Mouse (Mus musculus): ENCODE results near the gene Ap3b2. TPM values are rescaled to one million over a fixed set of nuclear protein-coding genes. Genes with fewer than 3 reads are reported as not detected.
"Not testable (repeated sequence)": the region's sequence is repeated elsewhere in the genome, so short reads cannot be mapped to it uniquely, and the experiment has no call there.

Ap3b2 gene
- polyA plus RNA-seq, 1 experiment from 2014 or later, result 142 TPM

GRCm38 (mm10) chr7:81480800-81481199 lies 12.9 kb downstream of the Ap3b2 start:
- Histone ChIP-seq H3K27me3 (replicated peaks; ENCODE audit: control insufficient read depth, insufficient read depth, low read length) (peaks cover 6% of the 10 kb centered on the region), H3K9ac (replicated peaks; ENCODE audit: low read depth, low read length) (no peak overlapping the region), H3K4me1 (replicated peaks; ENCODE audit: control insufficient read depth, insufficient read depth, low read length) (0 out of 2 replicates have a peak, but pooled peaks cover 2% of the 10 kb centered on the region), H3K4me2 (ENCODE audit: low read length) (no peak overlapping the region), H3K9me3 (ENCODE audit: control insufficient read depth, low read length) (no peaks in the 10 kb centered on the region), H3K27ac (ENCODE audit: low read length) (no peak overlapping the region), H3K36me3 (ENCODE audit: control insufficient read depth, insufficient read depth) (peaks cover 17% of the 10 kb centered on the region), H3K4me3 (replicated peaks; ENCODE audit: low read length) (no peak overlapping the region)
- 2% methylated on average over 8 of the region's 8 CpGs for WGBS
- no peak for ATAC-seq

GRCm38 (mm10) chr7:81479531-81480090 lies 14.1 kb downstream of the Ap3b2 start:
- 77% methylated on average over 3 of the region's 3 CpGs for WGBS
- Histone ChIP-seq H3K36me3 (ENCODE audit: control insufficient read depth, insufficient read depth) (peaks cover 15% of the 10 kb centered on the region), H3K4me1 (replicated peaks; ENCODE audit: control insufficient read depth, insufficient read depth, low read length) (0 out of 2 replicates have a peak, but pooled peaks cover 2% of the 10 kb centered on the region), H3K4me2 (ENCODE audit: low read length) (no peak overlapping the region), H3K4me3 (replicated peaks; ENCODE audit: low read length) (no peak overlapping the region), H3K27me3 (replicated peaks; ENCODE audit: control insufficient read depth, insufficient read depth, low read length) (peaks cover 6% of the 10 kb centered on the region), H3K9me3 (ENCODE audit: control insufficient read depth, low read length) (no peaks in the 10 kb centered on the region), H3K27ac (ENCODE audit: low read length) (no peak overlapping the region), H3K9ac (replicated peaks; ENCODE audit: low read depth, low read length) (no peak overlapping the region)
- ATAC-seq, result no peak

GRCm38 (mm10) chr7:81478261-81478660 lies 15.5 kb downstream of the Ap3b2 start:
- H3K27me3 ChIP-seq (replicated peaks; ENCODE audit: control insufficient read depth, insufficient read depth, low read length); H3K4me1 ChIP-seq (replicated peaks; ENCODE audit: control insufficient read depth, insufficient read depth, low read length); H3K9ac ChIP-seq (replicated peaks; ENCODE audit: low read depth, low read length); H3K9me3 ChIP-seq (ENCODE audit: control insufficient read depth, low read length); H3K36me3 ChIP-seq (ENCODE audit: control insufficient read depth, insufficient read depth); H3K4me2 ChIP-seq (ENCODE audit: low read length); H3K4me3 ChIP-seq (replicated peaks; ENCODE audit: low read length); H3K27ac ChIP-seq (ENCODE audit: low read length): not testable (repeated sequence)
- ATAC-seq, result peak; percentile 40; the same call in 1 of the 2 replicates

- no peak for ATAC-seq
- Histone ChIP-seq H3K9me3 (ENCODE audit: control insufficient read depth, low read length) (no peaks in the 10 kb centered on the region), H3K27me3 (replicated peaks; ENCODE audit: control insufficient read depth, insufficient read depth, low read length) (peaks cover 6% of the 10 kb centered on the region), H3K9ac (replicated peaks; ENCODE audit: low read depth, low read length) (no peak overlapping the region), H3K4me2 (ENCODE audit: low read length) (no peak overlapping the region), H3K4me3 (replicated peaks; ENCODE audit: low read length) (no peak overlapping the region), H3K27ac (ENCODE audit: low read length) (no peak overlapping the region), H3K36me3 (ENCODE audit: control insufficient read depth, insufficient read depth) (peaks cover 2% of the 10 kb centered on the region; the same call in 1 of the 2 replicates), H3K4me1 (replicated peaks; ENCODE audit: control insufficient read depth, insufficient read depth, low read length) (0 out of 2 replicates have a peak, but pooled peaks cover 2% of the 10 kb centered on the region)
- 3% methylated on average over 24 of the region's 24 CpGs for WGBS
These were observed 16.9 kb downstream of the Ap3b2 start for GRCm38 (mm10) chr7:81476833-81477232.

GRCm38 (mm10) chr7:81475221-81475620 lies 18.5 kb downstream of the Ap3b2 start:
- H3K4me2 ChIP-seq (ENCODE audit: low read length), result no peak overlapping the region
- 81% methylated on average over 3 of the region's 3 CpGs for whole genome bisulfite sequencing
- H3K36me3 ChIP-seq (ENCODE audit: control insufficient read depth, insufficient read depth), result peaks cover 10% of the 10 kb centered on the region; the same call in 1 of the 2 replicates
- H3K9me3 ChIP-seq (ENCODE audit: control insufficient read depth, low read length), result no peaks in the 10 kb centered on the region
- no peaks in the 10 kb centered on the region for H3K4me1 ChIP-seq (replicated peaks; ENCODE audit: control insufficient read depth, insufficient read depth, low read length)
- ATAC-seq, result no peak
- H3K4me3 ChIP-seq (replicated peaks; ENCODE audit: low read length), result no peak overlapping the region
- H3K27me3 ChIP-seq (replicated peaks; ENCODE audit: control insufficient read depth, insufficient read depth, low read length), result peaks cover 6% of the 10 kb centered on the region
- H3K9ac ChIP-seq (replicated peaks; ENCODE audit: low read depth, low read length), result no peak overlapping the region
- no peak overlapping the region for H3K27ac ChIP-seq (ENCODE audit: low read length)

GRCm38 (mm10) chr7:81464906-81465450 lies 28.7 kb downstream of the Ap3b2 start:
- H3K36me3 ChIP-seq (ENCODE audit: control insufficient read depth, insufficient read depth), result peaks cover 34% of the 10 kb centered on the region
- no peak overlapping the region for H3K4me2 ChIP-seq (ENCODE audit: low read length)
- WGBS, result 78% methylated on average over 9 of the region's 9 CpGs
- H3K27ac ChIP-seq (ENCODE audit: low read length), result no peak overlapping the region
- H3K9me3 ChIP-seq (ENCODE audit: control insufficient read depth, low read length), result no peaks in the 10 kb centered on the region
- no peaks in the 10 kb centered on the region for H3K4me1 ChIP-seq (replicated peaks; ENCODE audit: control insufficient read depth, insufficient read depth, low read length)
- no peak overlapping the region for H3K9ac ChIP-seq (replicated peaks; ENCODE audit: low read depth, low read length)
- ATAC-seq, result no peak
- H3K27me3 ChIP-seq (replicated peaks; ENCODE audit: control insufficient read depth, insufficient read depth, low read length), result no peaks in the 10 kb centered on the region
- H3K4me3 ChIP-seq (replicated peaks; ENCODE audit: low read length), result no peak overlapping the region

GRCm38 (mm10) chr7:81464116-81464515 lies 29.6 kb downstream of the Ap3b2 start:
- 5% methylated on average over 4 of the region's 4 CpGs for WGBS
- Histone ChIP-seq H3K9ac (replicated peaks; ENCODE audit: low read depth, low read length) (no peak overlapping the region), H3K9me3 (ENCODE audit: control insufficient read depth, low read length) (no peaks in the 10 kb centered on the region), H3K27ac (ENCODE audit: low read length) (no peak overlapping the region), H3K36me3 (ENCODE audit: control insufficient read depth, insufficient read depth) (peaks cover 34% of the 10 kb centered on the region), H3K4me3 (replicated peaks; ENCODE audit: low read length) (no peak overlapping the region), H3K4me1 (replicated peaks; ENCODE audit: control insufficient read depth, insufficient read depth, low read length) (no peaks in the 10 kb centered on the region), H3K4me2 (ENCODE audit: low read length) (no peak overlapping the region), H3K27me3 (replicated peaks; ENCODE audit: control insufficient read depth, insufficient read depth, low read length) (no peaks in the 10 kb centered on the region)
- ATAC-seq, result no peak

- 77% methylated on average over 3 of the region's 3 CpGs for WGBS
- Histone ChIP-seq H3K36me3 (ENCODE audit: control insufficient read depth, insufficient read depth) (peaks cover 34% of the 10 kb centered on the region), H3K4me2 (ENCODE audit: low read length) (no peak overlapping the region)
These were observed 30.9 kb downstream of the Ap3b2 start for GRCm38 (mm10) chr7:81462815-81463214.

GRCm38 (mm10) chr7:81455155-81455651 lies 38.5 kb downstream of the Ap3b2 start, which contains the start of gene Cpeb1:
Gene Cpeb1 (minus strand): TSS chr7:81455465.
- peak; percentile 55 for ATAC-seq
- peak within 1 kb of the TSS; percentile 93 for H3K4me2 ChIP-seq (ENCODE audit: low read length)
- H3K27me3 ChIP-seq (replicated peaks; ENCODE audit: control insufficient read depth, insufficient read depth, low read length), result peaks cover 61% of the 10 kb centered on the region
- H3K27ac ChIP-seq (ENCODE audit: low read length), result no peak within 1 kb of the TSS
- H3K9ac ChIP-seq (replicated peaks; ENCODE audit: low read depth, low read length), result peak within 1 kb of the TSS; percentile 48
- H3K36me3 ChIP-seq (ENCODE audit: control insufficient read depth, insufficient read depth), result no peaks in the 10 kb centered on the region
- H3K4me1 ChIP-seq (replicated peaks; ENCODE audit: control insufficient read depth, insufficient read depth, low read length), result peaks cover 26% of the 10 kb centered on the region
- H3K4me3 ChIP-seq (replicated peaks; ENCODE audit: low read length), result peak within 1 kb of the TSS; percentile 63
- under 1% methylated on average over 28 of the region's 28 CpGs for WGBS
- H3K9me3 ChIP-seq (ENCODE audit: control insufficient read depth, low read length), result no peaks in the 10 kb centered on the region

More at GRCm38 (mm10) chr7:81462815-81463214, 30.9 kb downstream of the Ap3b2 start:
- no peaks in the 10 kb centered on the region for H3K9me3 ChIP-seq (ENCODE audit: control insufficient read depth, low read length)
- ATAC-seq, result no peak
- H3K9ac ChIP-seq (replicated peaks; ENCODE audit: low read depth, low read length), result no peak overlapping the region
- no peak overlapping the region for H3K27ac ChIP-seq (ENCODE audit: low read length)
- peaks cover 6% of the 10 kb centered on the region; the same call in 1 of the 2 replicates for H3K27me3 ChIP-seq (replicated peaks; ENCODE audit: control insufficient read depth, insufficient read depth, low read length)
- H3K4me1 ChIP-seq (replicated peaks; ENCODE audit: control insufficient read depth, insufficient read depth, low read length), result no peaks in the 10 kb centered on the region
- no peak overlapping the region for H3K4me3 ChIP-seq (replicated peaks; ENCODE audit: low read length)

Measured in forebrain, embryonic 16.5 days (tissue).